Mouse (Mus musculus) naive thymus-derived CD4-positive, alpha-beta T cell, adult 5 months (primary cell): ENCODE data around the gene Efnb3. TPM values are rescaled to one million over a fixed set of nuclear protein-coding genes. Genes with fewer than 3 reads are reported as not detected.

Source experiments
- polyA plus RNA-seq: library from polyadenylated mRNA; unstranded; fragments of 100-300 nt; shearing (Covaris generic); gene quantifications from one replicate; pipeline ENCODE4 v1.2.1, GENCODE M21; 2017

Gene Efnb3
- polyA plus RNA-seq, result 0.11 TPM

GRCm38 (mm10) chr11:69559851-69560765 is at the start of gene Efnb3:
Gene Efnb3, minus strand, starts transcription at chr11:69560205.

GRCm38 (mm10) chr11:69605726-69606490 is 45.9 kb upstream of the Efnb3 start, which contains the start of gene Atp1b2:
Gene Atp1b2, minus strand, starts transcription at chr11:69605942.

GRCm38 (mm10) chr11:69580091-69580514 is 20.1 kb upstream of the Efnb3 start, which contains the start of the genes Wrap53 and Trp53:
Gene Wrap53, minus strand, starts transcription at chr11:69580255.
Gene Trp53, plus strand, starts transcription at chr11:69580359.

DNA sequence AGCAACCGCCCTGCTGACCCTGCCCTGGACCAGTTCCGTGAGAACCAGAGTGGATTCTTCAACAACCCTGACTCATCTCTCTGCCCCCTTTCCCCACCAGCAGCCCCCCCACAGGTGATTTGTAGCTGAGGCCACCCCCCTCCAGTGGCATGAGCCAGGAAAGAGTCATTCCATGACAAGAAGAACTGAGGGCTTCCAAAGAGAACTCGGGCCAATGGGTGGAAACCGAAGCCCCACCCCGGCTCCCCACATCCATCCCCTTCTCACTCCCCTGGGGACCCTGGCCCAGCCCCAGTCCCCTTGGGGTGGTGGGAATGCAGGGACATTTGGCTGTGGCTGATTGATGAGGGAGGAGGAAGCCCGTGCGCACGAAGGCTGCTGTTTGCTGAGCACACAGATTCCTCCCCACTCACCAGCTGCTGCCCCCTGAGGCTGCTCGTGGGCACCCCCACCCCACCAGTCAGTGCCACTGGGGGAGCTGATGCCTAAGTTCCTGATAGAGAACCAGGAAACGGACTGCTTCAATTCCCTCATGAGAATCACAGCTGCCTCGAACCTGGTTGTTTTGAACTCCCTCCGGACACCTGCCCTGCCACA is 10.8 kb downstream of the Efnb3 start, which contains the start of gene Dnah2:
Dnah2 (minus strand) TSS at position 51 of the 597 bp plus-strand sequence.

Other genes starting within 250 kb of the Efnb3 start
- gene Cntrob, start 236.4 kb downstream of the Efnb3 start, polyA plus RNA-seq, result 7.7 TPM
- 34.1 TPM for gene Trappc1, start 236.2 kb downstream of the Efnb3 start, polyA plus RNA-seq
- gene Kcnab3, start 233.9 kb downstream of the Efnb3 start, polyA plus RNA-seq, result 1.3 TPM
- 0.82 TPM for gene Rnf227, start 219.7 kb downstream of the Efnb3 start, polyA plus RNA-seq
- gene Chd3, start 190.8 kb downstream of the Efnb3 start, polyA plus RNA-seq, result 115 TPM
- 52.5 TPM for gene Naa38, start 164.7 kb downstream of the Efnb3 start, polyA plus RNA-seq
- 23.4 TPM for gene Cyb5d1, start 164.6 kb downstream of the Efnb3 start, polyA plus RNA-seq
- gene Tmem88, start 162.0 kb downstream of the Efnb3 start, polyA plus RNA-seq, result 1.2 TPM
- 16.0 TPM for gene Kdm6b, start 146.5 kb downstream of the Efnb3 start, polyA plus RNA-seq
- 0.02 TPM for gene Dnah2, start 11.1 kb downstream of the Efnb3 start, polyA plus RNA-seq
- gene Wrap53, start 20.1 kb upstream of the Efnb3 start, polyA plus RNA-seq, result 14.9 TPM
- 212 TPM for gene Trp53, start 20.2 kb upstream of the Efnb3 start, polyA plus RNA-seq
- gene Atp1b2, start 45.7 kb upstream of the Efnb3 start, polyA plus RNA-seq, result not detected
- gene Shbg, start 57.7 kb upstream of the Efnb3 start, polyA plus RNA-seq, result not detected
- not detected for gene Sat2, start 61.8 kb upstream of the Efnb3 start, polyA plus RNA-seq
- gene Fxr2, start 72.8 kb upstream of the Efnb3 start, polyA plus RNA-seq, result 73.2 TPM
- gene Sox15, start 95.1 kb upstream of the Efnb3 start, polyA plus RNA-seq, result not detected
- gene Mpdu1, start 102.4 kb upstream of the Efnb3 start, polyA plus RNA-seq, result 49.4 TPM
- gene Cd68, start 105.9 kb upstream of the Efnb3 start, polyA plus RNA-seq, result 2.1 TPM
- 703 TPM for gene Eif4a1, start 112.2 kb upstream of the Efnb3 start, polyA plus RNA-seq
- 41.7 TPM for gene Senp3, start 121.9 kb upstream of the Efnb3 start, polyA plus RNA-seq
- gene Tnfsf13, start 125.6 kb upstream of the Efnb3 start, polyA plus RNA-seq, result not detected
- gene Tnfsf12, start 135.6 kb upstream of the Efnb3 start, polyA plus RNA-seq, result not detected
- not detected for gene Tnfsfm13, start 135.9 kb upstream of the Efnb3 start, polyA plus RNA-seq
- gene Polr2a, start 198.4 kb upstream of the Efnb3 start, polyA plus RNA-seq, result 56.9 TPM
- gene Slc35g3, start 201.8 kb upstream of the Efnb3 start, polyA plus RNA-seq, result not detected
- gene Zbtb4, start 205.7 kb upstream of the Efnb3 start, polyA plus RNA-seq, result 8.0 TPM
- gene Chrnb1, start 235.7 kb upstream of the Efnb3 start, polyA plus RNA-seq, result 2.2 TPM
- not detected for gene Fgf11, start 241.7 kb upstream of the Efnb3 start, polyA plus RNA-seq
- not detected for gene Tmem102, start 245.4 kb upstream of the Efnb3 start, polyA plus RNA-seq